ENCODE assay signal across 18 mouse cellular contexts in the genomic region with DNA sequence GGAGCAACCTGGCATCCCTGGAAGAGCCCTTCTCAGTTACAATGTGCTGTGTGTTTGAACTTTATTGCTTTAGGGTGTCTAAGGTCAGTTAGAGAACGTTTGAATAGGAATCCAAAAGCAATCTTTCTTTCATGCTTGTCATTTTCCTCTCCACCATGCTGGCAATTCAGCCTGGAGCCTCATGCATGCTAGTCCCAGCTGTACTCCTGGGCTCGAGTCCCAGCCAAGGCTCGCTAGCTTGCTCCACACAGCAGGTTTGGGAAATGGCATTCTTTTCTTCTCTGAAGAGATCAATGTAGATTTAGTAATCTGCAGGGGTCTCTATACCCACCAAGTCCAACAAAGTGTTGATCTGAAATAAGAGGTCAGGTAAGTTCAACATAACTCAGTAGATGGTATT.
A peak's percentile ranks its signal among the peaks of the same experiment; 100 is the strongest.
DNase-seq lines count a peak whose midpoint lies in the region; ATAC-seq and TF ChIP-seq lines count a peak whose summit lies in the region.
"Had no signal": no experiment of that assay in that cellular context is flagged by ENCODE, and none has a peak within 500 bp of the region (broad histone marks: within the 10 kb centered on the region; RNA-seq: fewer than 3 reads in every experiment).

No protein-coding gene starts in this region.

- no peak for ATAC-seq in lung, postnatal 0 days
- ATAC-seq: inflammation-experienced regulatory T-cells, adult 6 months had no signal

- H3K27ac ChIP-seq in heart, adult 2 months: no peak overlapping the region
- no peak overlapping the region for H3K27ac ChIP-seq in lung, postnatal 0 days (ENCODE audit: low read length)
- H3K27ac ChIP-seq: embryonic facial prominence, embryonic 10.5 days; layer of hippocampus, adult 2 months; limb, embryonic 10.5 days; liver, embryonic 13.5 days; midbrain, embryonic 12.5 days had no signal

- H3K9me3 ChIP-seq in lung, postnatal 0 days (ENCODE audit: low read length): no peaks in the 10 kb centered on the region
- H3K9me3 ChIP-seq: embryonic facial prominence, embryonic 10.5 days; limb, embryonic 10.5 days; liver, embryonic 13.5 days; midbrain, embryonic 12.5 days had no signal

- TF ChIP-seq EP300 in heart, adult 2 months (IDR thresholded peaks at IDR 0.05; ENCODE audit: insufficient read depth, low read depth, low read length): no peak
- TF ChIP-seq EP300 in lung, postnatal 0 days (IDR thresholded peaks at IDR 0.05): no peak

- no peaks in the 10 kb centered on the region for H3K27me3 ChIP-seq in heart, adult 2 months (ENCODE audit: control insufficient read depth, insufficient read depth, low read length)
- no peaks in the 10 kb centered on the region for H3K27me3 ChIP-seq in lung, postnatal 0 days (replicated peaks; ENCODE audit: insufficient read depth, low read length)
- H3K27me3 ChIP-seq: liver, embryonic 13.5 days; midbrain, embryonic 12.5 days had no signal

- no peaks in the 10 kb centered on the region for H3K79me2 ChIP-seq in heart, adult 2 months (replicated peaks; ENCODE audit: control insufficient read depth, insufficient read depth, low read length)

- WGBS in heart, adult 2 months: 58% methylated on average over 3 of the region's 3 CpGs
- 39% methylated on average over 3 of the region's 3 CpGs for WGBS in lung, postnatal 0 days

- no peak for TF ChIP-seq CTCF in heart, adult 2 months (IDR thresholded peaks at IDR 0.05)
- TF ChIP-seq CTCF in lung, postnatal 0 days (IDR thresholded peaks at IDR 0.05): no peak

- peak; percentile 64 to 74 for DNase-seq in cerebellum, postnatal 10 days
- no peak for DNase-seq in cerebellum, postnatal 4 days (ENCODE audit: low spot score in 2 of 2)
- DNase-seq in heart, adult 2 months: peak; percentile 22 to 32
- DNase-seq in heart, postnatal 36 days: no peak
- peak; percentile 4 for DNase-seq in lung, postnatal 36 days
- no peak for DNase-seq in lung, postnatal 0 days (ENCODE audit: low spot score)
- DNase-seq in skeletal muscle tissue, adult 2 months (ENCODE audit: low read depth, low spot score): peak; percentile 7
- DNase-seq in thymus, adult 18-20 months: no peak
- DNase-seq: adrenal gland, postnatal 10 days; liver, embryonic 13.5 days; lung, postnatal 4 days had no signal

- no peaks in the 10 kb centered on the region for H3K36me3 ChIP-seq in heart, adult 2 months (ENCODE audit: control insufficient read depth, insufficient read depth, low read length)
- H3K36me3 ChIP-seq in lung, postnatal 0 days (ENCODE audit: insufficient read depth, low read length): no peaks in the 10 kb centered on the region
- H3K36me3 ChIP-seq: embryonic facial prominence, embryonic 10.5 days; limb, embryonic 10.5 days; liver, embryonic 13.5 days; midbrain, embryonic 12.5 days had no signal

- H3K4me2 ChIP-seq in lung, postnatal 0 days (replicated peaks; ENCODE audit: low read depth, low read length): no peak overlapping the region
- H3K4me2 ChIP-seq: liver, embryonic 13.5 days; midbrain, embryonic 12.5 days had no signal

- no peak overlapping the region for H3K4me3 ChIP-seq in heart, adult 2 months
- H3K4me3 ChIP-seq in lung, postnatal 0 days (ENCODE audit: low read depth, low read length): no peak overlapping the region
- H3K4me3 ChIP-seq: embryonic facial prominence, embryonic 10.5 days; erythroblast, embryonic 14.5 days; layer of hippocampus, adult 2 months; limb, embryonic 10.5 days; liver, embryonic 13.5 days; midbrain, embryonic 12.5 days; myocyte had no signal

- no peaks in the 10 kb centered on the region for H3K4me1 ChIP-seq in heart, adult 2 months (ENCODE audit: control insufficient read depth, insufficient read depth, low read length)
- H3K4me1 ChIP-seq in lung, postnatal 0 days (ENCODE audit: insufficient read depth, low read depth, low read length): no peaks in the 10 kb centered on the region; the same call in 1 of the 2 replicates
- H3K4me1 ChIP-seq: embryonic facial prominence, embryonic 10.5 days; limb, embryonic 10.5 days; liver, embryonic 13.5 days; midbrain, embryonic 12.5 days had no signal

- TF ChIP-seq POLR2A in heart, adult 2 months (IDR thresholded peaks at IDR 0.05; ENCODE audit: insufficient read depth, low read depth, low read length): no peak

- H3K9ac ChIP-seq in heart, adult 2 months (ENCODE audit: low read depth, low read length): no peak overlapping the region
- H3K9ac ChIP-seq in lung, postnatal 0 days (replicated peaks; ENCODE audit: low read depth): no peak overlapping the region
- H3K9ac ChIP-seq: liver, embryonic 13.5 days; midbrain, embryonic 12.5 days had no signal

- intact Hi-C loops in heart, adult 2 months (cut with DNase I): no loop called here
- intact Hi-C loops in heart, postnatal 36 days (cut with DNase I): no loop called here

Comparison
In these comparisons a context has a peak if more than half of its experiments do, and no peak if none do; other contexts are left out.
1. DNase-seq: peak in cerebellum, postnatal 10 days (2 of 2), heart, adult 2 months (2 of 2), lung, postnatal 36 days (single experiment) and skeletal muscle tissue, adult 2 months (single experiment); none in cerebellum, postnatal 4 days (0 of 2), heart, postnatal 36 days (0 of 2), lung, postnatal 0 days (single experiment) and thymus, adult 18-20 months (0 of 2).